Mouse (Mus musculus) lung, postnatal 36 days (tissue): ENCODE results near the gene Olfr678.
"Not testable (repeated sequence)": the region's sequence is repeated elsewhere in the genome, so short reads cannot be mapped to it uniquely, and the experiment has no call there.

Source experiments
- DNase-seq: peaks from one replicate; pipeline ENCODE4 v3.0.0; 2022; ENCODE audit warnings: mixed read lengths

Olfr678 gene

DNA sequence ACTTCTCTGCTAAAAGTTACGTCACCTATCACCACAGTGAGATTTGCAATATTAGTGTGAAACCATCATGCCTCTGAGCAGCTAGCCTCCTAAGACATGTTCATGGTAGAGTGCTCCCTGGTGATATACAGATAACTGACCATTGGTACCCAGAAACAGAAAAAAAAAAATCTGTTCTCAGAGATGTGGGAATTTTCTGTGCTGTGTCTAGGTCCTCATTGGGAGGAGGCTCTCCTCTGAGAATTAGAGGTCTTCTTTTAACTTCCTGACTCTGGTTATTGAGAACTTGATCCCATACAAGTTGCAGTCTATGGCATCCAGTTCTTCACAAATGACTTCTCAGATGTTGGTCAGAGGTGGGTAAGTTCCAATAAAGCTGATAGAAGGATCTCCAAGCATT, at the start of gene Olfr678:
Olfr678 (plus strand) TSS at position 301 of the 400 bp plus-strand sequence.
- DNase-seq: no peak

DNA sequence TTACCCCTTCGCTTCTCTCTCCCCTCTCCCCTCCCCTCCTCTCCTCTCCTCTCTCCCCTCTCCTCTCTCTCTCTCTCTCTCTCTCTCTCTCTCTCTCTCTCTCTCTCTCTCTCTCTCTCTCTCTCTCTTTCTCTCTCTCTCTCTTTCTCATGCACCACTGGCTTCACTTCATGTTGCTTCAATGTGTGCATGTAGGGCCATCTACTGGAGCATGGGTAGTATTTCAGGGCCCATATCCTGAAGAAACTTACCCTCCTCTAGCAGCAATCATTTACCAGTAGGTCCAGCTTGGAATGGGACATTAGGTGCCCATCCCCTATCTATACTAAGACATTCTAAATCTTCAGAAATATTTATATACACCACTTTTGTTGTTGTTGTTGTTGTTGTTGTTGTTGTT, 41.7 kb upstream of the Olfr678 start:
- no peak for DNase-seq

DNA sequence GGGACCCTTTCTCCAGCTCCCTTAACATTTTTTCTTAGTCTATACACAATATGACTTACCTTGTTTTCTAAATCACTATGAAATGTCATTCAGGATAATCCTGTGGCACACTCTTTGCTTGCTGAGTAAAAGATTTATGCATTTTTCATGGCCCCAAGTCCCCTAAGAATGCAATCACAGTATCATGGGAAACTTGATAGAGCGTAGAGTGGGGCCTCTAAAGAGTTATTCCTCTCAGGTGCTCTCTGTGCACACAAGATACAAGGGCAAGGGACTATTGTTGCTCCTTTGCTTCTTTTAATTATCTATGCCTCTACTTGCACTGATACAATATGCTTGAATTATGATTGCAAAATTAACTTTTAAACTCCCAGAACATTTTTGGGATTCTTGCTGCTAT, 35.9 kb upstream of the Olfr678 start, which contains the start of gene Olfr675:
Olfr675 (minus strand) TSS at position 101 of the 400 bp plus-strand sequence.
- no peak for DNase-seq

DNA sequence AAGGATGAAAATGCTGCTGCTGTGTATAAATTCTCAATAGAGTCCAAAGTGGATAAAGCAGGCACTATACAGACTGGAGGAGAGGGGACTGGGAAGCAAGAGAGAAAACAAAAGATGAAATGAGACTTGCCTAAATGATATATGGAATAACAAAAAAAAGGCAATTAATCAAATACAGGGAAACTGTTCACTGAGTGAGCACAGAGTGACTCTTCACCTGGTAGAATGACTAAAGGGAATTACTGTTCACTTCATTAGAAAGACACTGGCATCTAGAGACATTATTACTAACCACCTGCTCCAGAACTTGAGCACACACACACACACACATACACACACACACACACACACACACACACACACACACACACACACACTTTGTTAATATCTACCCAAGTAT, 31.9 kb upstream of the Olfr678 start, which contains the start of gene Olfr676:
Olfr676 (plus strand) TSS at position 301 of the 400 bp plus-strand sequence.
- no peak for DNase-seq

DNA sequence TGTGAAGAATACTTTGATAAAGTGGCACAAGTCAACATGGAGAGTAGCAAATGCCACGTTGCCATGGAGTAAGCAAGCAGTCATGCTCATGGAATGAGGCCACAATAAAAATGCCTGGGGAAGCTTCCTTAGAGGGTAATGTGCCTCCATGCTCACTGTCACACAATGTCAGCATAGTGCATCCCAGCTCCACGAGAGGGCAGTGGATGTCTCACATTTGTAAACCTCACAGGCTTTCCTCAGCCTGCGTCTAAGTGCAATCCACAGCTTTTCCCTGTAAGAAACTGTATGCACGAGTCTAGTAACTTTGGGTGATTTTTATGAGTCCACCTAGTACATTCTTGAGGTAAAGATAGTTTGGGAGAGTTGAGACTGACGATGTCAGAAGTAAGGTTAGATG, 30.4 kb upstream of the Olfr678 start:
- DNase-seq: not testable (repeated sequence)

DNA sequence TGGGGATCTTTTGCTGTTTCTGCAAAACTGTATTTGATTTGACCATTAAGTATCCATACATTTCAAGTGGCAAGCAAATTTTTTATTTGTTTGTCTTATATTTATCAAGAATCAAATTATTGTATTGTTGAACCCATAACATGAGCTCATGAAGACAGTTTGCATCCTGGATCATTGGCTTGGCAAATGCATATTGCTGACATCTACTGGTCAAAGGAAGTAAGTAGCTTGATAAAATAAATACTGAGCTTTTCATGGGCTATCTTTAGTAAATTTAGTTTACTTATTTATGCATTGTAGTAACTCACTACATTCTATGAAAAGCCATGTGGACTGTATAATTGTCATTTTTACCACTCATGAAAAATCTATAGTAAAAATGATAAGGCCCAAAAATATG, 5.3 kb upstream of the Olfr678 start:
- DNase-seq: no peak

DNA sequence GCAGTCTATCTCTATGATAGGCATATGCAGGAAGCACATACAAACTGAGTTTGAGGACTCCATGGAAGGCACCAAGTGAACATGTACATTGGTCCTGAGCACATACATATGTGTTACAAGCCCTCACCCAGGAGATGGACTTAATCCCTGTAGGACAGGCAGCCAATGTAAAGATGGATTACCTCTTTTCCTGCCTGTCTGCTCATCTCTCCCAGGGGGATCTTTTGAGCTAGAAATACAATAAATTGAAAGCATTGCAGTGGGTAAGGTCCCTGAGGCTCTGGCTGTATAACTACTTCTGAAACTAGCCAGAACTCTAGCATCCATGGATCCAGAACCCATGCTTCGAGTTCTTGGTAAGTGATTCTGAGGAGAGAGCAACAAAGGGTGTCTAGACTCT, 16.6 kb downstream of the Olfr678 start, which contains the start of gene Olfr679:
Olfr679 (plus strand) TSS at position 301 of the 400 bp plus-strand sequence.
- no peak for DNase-seq

DNA sequence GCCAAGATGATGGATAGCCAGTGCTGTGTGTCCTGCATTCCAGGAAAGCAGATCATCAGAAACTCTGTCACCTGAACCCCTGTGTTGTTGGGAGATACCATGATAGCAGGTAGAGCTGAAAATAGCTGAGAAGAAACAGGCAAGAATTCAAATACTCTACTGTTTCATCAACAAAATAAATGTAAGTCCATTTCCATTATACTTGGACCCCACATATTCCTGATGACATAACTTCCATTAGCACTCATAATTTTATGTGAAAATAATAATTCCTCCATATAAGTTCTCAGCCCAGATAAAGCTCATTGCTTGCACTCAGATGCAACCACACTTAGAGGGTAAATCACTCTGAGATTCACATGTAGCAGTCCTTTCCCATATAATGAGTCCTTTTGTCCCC, 28.4 kb downstream of the Olfr678 start, which contains the start of gene Olfr680-ps1:
Olfr680-ps1 (minus strand) TSS at position 101 of the 400 bp plus-strand sequence.
- not testable (repeated sequence) for DNase-seq

DNA sequence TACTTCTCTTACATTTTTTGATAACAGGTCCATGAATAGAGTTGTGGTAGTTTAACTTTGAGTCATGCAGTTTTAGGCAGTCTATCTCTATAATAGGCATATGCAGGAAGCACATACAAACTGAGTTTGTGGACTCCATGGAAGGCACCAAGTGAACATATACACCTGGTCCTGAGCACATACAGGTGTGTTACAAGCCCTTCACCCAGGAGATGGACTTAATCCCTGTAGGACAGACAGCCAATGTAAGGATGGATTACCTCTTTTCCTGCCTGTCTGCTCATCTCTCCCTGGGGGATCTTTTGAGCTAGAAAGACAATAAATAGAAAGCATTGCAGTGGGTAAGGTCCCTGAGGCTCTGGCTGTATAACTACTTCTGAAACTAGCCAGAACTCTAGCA, 52.3 kb downstream of the Olfr678 start, which contains the start of gene Olfr681:
Olfr681 (plus strand) TSS at position 301 of the 400 bp plus-strand sequence.
- no peak for DNase-seq
